Mouse (Mus musculus): ENCODE data around the gene Amn.

The Amn gene

DNA sequence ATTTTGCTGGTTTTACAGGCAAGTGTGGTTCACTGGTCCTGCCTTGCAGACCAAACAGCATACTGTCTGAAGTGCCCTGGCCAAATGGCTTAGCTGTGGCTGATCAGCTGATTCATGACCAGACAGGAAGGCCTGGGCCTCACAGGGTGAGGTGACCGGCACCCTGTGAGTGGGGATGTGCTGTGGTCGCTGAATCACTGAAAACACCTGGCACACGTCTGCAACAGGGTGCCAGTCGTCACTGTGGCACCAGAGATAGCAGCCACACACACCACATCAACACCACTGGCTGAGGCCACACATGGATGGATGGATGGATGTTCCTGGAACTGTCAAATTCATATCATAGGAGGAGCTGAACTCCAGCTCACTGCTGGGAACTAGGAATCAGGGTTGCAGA lies 52.5 kb downstream of the Amn start:
- DNase-seq (ENCODE audit: low spot score in 2 of 2), result no peak

DNA sequence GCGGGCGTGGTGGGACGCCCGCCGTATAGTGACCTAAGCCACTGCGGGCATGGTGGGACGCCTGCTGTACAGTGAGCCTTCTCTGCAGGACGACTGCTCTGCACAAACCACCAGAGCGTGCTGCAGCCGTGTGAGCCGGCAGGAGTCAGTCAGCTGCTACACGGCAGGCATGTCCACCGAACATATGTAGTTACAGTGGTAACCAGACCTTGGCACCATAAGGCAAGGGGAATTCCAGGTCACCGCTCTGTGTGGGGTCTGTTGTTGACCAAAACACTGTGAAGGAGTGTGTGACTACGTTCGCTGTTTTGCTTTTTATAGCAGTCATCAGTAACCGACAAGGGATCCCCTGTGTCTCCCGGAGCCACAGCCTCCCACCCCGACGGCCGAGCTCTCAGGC lies 53.6 kb downstream of the Amn start:
- no peak for DNase-seq (ENCODE audit: low spot score in 2 of 2)

DNA sequence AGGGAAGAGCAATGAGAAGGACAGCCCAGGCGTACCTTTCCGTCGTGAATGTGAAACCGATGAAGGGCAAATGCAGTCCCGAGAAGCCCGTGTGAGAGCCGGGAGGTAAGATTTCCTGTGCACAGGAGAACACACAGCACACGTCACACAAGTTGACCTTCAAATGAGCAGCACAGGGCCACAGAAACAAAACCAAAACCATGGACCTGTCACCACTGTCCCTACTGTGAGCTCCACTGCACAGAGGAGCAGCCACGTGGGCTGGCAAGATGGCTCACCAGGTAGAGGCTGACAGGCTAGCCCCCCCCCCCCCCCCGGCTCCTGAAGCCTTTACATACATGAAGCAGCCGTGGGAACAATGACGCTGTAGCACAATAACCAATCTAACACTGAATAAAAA lies 54.1 kb downstream of the Amn start:
- DNase-seq (ENCODE audit: low spot score in 2 of 2), result no peak

DNA sequence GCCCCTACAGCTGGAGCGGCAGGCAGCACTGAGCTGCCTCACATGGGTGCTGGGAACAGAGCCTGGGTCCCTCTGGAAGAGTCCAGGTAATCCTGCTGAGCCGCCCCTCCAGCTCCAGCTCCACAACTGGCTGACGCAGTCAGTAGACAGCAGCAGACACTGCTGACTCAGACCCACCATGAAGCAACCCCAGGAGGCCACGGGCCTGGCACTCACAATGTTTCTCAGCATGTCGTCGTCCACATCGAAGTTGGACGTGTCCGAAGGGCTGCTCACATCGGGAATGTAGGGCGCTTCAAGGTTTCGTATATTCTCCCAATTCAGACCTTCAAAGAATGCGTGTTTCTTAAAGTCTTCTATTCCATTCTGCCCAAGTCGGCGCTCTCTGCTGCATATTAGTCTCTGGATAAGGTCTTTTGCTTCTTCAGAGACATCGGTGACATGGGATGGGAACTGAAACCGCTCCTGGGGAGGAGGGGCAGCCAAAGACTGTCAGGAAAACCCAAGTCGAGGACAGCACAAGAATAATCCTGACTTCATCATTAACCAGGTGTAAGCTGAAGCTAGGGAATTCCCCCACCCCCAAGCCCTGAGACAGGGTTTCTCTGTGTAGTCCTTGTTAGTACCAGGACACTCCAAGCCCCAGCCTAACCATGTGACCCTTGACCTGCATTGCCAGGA lies 55.0 kb downstream of the Amn start:
- no peak for DNase-seq (ENCODE audit: low spot score in 2 of 2)
